Mouse (Mus musculus) mature B cell (primary cell): ENCODE measurements around the gene Cdh16.

Experiments used
- in situ Hi-C: fragments of 300-500 bp; cut with MboI; formaldehyde crosslinking; loops from 2 replicates; pipeline ENCODE4 v1.14.3; 2019

Gene Cdh16

GRCm38 (mm10) chr8:104624161-104624560 lies at the start of gene Cdh16:
Gene Cdh16 (minus strand): TSS chr8:104624396.
- in situ Hi-C loops = no loop called here

GRCm38 (mm10) chr8:104655614-104656013 lies 31.4 kb upstream of the Cdh16 start:
- in situ Hi-C loops = no loop called here

GRCm38 (mm10) chr8:104654984-104655383 lies 30.8 kb upstream of the Cdh16 start:
- in situ Hi-C loops = no loop called here

GRCm38 (mm10) chr8:104644187-104644586 lies 20.0 kb upstream of the Cdh16 start:
- in situ Hi-C loops = loop anchor here (25.0 kb wide), 1 partner anchor 618 kb away; the partner anchor contains the start of genes B3gnt9, Fbxl8, Hsf4 and Tradd

- in situ Hi-C loops = loop anchor here (25.0 kb wide), 1 partner anchor 620 kb away; the partner anchor contains the start of genes B3gnt9, Fbxl8, Hsf4 and Tradd
Measured at GRCm38 (mm10) chr8:104642324-104642654, 18.1 kb upstream of the Cdh16 start.

- in situ Hi-C loops = loop anchor here (25.0 kb wide), 1 partner anchor 621 kb away; the partner anchor contains the start of genes B3gnt9, Fbxl8, Hsf4 and Tradd
Measured at GRCm38 (mm10) chr8:104641426-104642323, 17.5 kb upstream of the Cdh16 start, which contains the start of gene Ciao2b. Gene Ciao2b (minus strand): TSS chr8:104641965.

GRCm38 (mm10) chr8:104640831-104641370 lies 16.7 kb upstream of the Cdh16 start:
- in situ Hi-C loops = loop anchor here (25.0 kb wide), 1 partner anchor 621 kb away; the partner anchor contains the start of genes B3gnt9, Fbxl8, Hsf4 and Tradd

- in situ Hi-C loops = loop anchor here (25.0 kb wide), 1 partner anchor 622 kb away; the partner anchor contains the start of genes B3gnt9, Fbxl8, Hsf4 and Tradd
Measured at GRCm38 (mm10) chr8:104640241-104640640, 16.0 kb upstream of the Cdh16 start.

GRCm38 (mm10) chr8:104638010-104638409 lies 13.8 kb upstream of the Cdh16 start:
- in situ Hi-C loops = loop anchor here (25.0 kb wide), 1 partner anchor 624 kb away; the partner anchor contains the start of genes B3gnt9, Fbxl8, Hsf4 and Tradd

GRCm38 (mm10) chr8:104635004-104635710 lies 11.0 kb upstream of the Cdh16 start:
- in situ Hi-C loops = loop anchor here (25.0 kb wide), 1 partner anchor 627 kb away; the partner anchor contains the start of genes B3gnt9, Fbxl8, Hsf4 and Tradd

GRCm38 (mm10) chr8:104633156-104633744 lies 9.1 kb upstream of the Cdh16 start:
- in situ Hi-C loops = loop anchor here (25.0 kb wide), 1 partner anchor 629 kb away; the partner anchor contains the start of genes B3gnt9, Fbxl8, Hsf4 and Tradd

GRCm38 (mm10) chr8:104632486-104632885 lies 8.3 kb upstream of the Cdh16 start:
- in situ Hi-C loops = loop anchor here (25.0 kb wide), 1 partner anchor 630 kb away; the partner anchor contains the start of genes B3gnt9, Fbxl8, Hsf4 and Tradd

GRCm38 (mm10) chr8:104631975-104632374 lies 7.8 kb upstream of the Cdh16 start:
- in situ Hi-C loops = loop anchor here (25.0 kb wide), 1 partner anchor 630 kb away; the partner anchor contains the start of genes B3gnt9, Fbxl8, Hsf4 and Tradd

- in situ Hi-C loops = loop anchor here (25.0 kb wide), 1 partner anchor 631 kb away; the partner anchor contains the start of genes B3gnt9, Fbxl8, Hsf4 and Tradd
Measured at GRCm38 (mm10) chr8:104630981-104631663, 6.9 kb upstream of the Cdh16 start, which contains the start of gene Rrad. Gene Rrad (minus strand): TSS chr8:104631327.

GRCm38 (mm10) chr8:104630574-104630973 lies 6.4 kb upstream of the Cdh16 start:
- in situ Hi-C loops = loop anchor here (25.0 kb wide), 1 partner anchor 632 kb away; the partner anchor contains the start of genes B3gnt9, Fbxl8, Hsf4 and Tradd

GRCm38 (mm10) chr8:104630111-104630479 lies 5.9 kb upstream of the Cdh16 start:
- in situ Hi-C loops = loop anchor here (25.0 kb wide), 1 partner anchor 632 kb away; the partner anchor contains the start of genes B3gnt9, Fbxl8, Hsf4 and Tradd

- in situ Hi-C loops = loop anchor here (25.0 kb wide), 1 partner anchor 633 kb away; the partner anchor contains the start of genes B3gnt9, Fbxl8, Hsf4 and Tradd
Measured at GRCm38 (mm10) chr8:104629306-104630110, 5.3 kb upstream of the Cdh16 start.

- in situ Hi-C loops = loop anchor here (25.0 kb wide), 1 partner anchor 634 kb away; the partner anchor contains the start of genes B3gnt9, Fbxl8, Hsf4 and Tradd
Measured at GRCm38 (mm10) chr8:104628402-104628801, 4.2 kb upstream of the Cdh16 start.
